Mouse (Mus musculus) left cerebral cortex, adult 9 months (tissue): ENCODE measurements around the gene Cela3a.
"Not testable (repeated sequence)": the region's sequence is repeated elsewhere in the genome, so short reads cannot be mapped to it uniquely, and the experiment has no call there.

Source experiments
- DNase-seq, 2 experiments: peaks; one replicate each; pipeline ENCODE4 v3.0.0; 2022; ENCODE audit warnings: low spot score in 2 of 2

The Cela3a gene

GRCm38 (mm10) chr4:137409691-137410090 is at the start of gene Cela3a:
Gene Cela3a, minus strand, starts transcription at chr4:137409791.
- DNase-seq, result no peak

- DNase-seq, result no peak
Observed at GRCm38 (mm10) chr4:137458861-137459260, 49.3 kb upstream of the Cela3a start.

GRCm38 (mm10) chr4:137458310-137458709 is 48.7 kb upstream of the Cela3a start:
- DNase-seq, result no peak

- DNase-seq, result no peak
Observed at GRCm38 (mm10) chr4:137457292-137457691, 47.7 kb upstream of the Cela3a start.

GRCm38 (mm10) chr4:137456581-137456980 is 47.0 kb upstream of the Cela3a start:
- no peak for DNase-seq

GRCm38 (mm10) chr4:137454582-137454981 is 45.0 kb upstream of the Cela3a start:
- DNase-seq, result no peak

- no peak for DNase-seq
Observed at GRCm38 (mm10) chr4:137453234-137453767, 43.7 kb upstream of the Cela3a start, which contains the start of gene 1700013G24Rik. Gene 1700013G24Rik, plus strand, starts transcription at chr4:137453284.

GRCm38 (mm10) chr4:137452190-137452589 is 42.6 kb upstream of the Cela3a start:
- no peak for DNase-seq

- no peak for DNase-seq
Observed at GRCm38 (mm10) chr4:137449715-137450114, 40.1 kb upstream of the Cela3a start.

- no peak for DNase-seq
Observed at GRCm38 (mm10) chr4:137449132-137449531, 39.5 kb upstream of the Cela3a start.

- no peak for DNase-seq
Observed at GRCm38 (mm10) chr4:137448641-137449040, 39.0 kb upstream of the Cela3a start.

GRCm38 (mm10) chr4:137448197-137448596 is 38.6 kb upstream of the Cela3a start:
- DNase-seq, result no peak

- no peak for DNase-seq
Observed at GRCm38 (mm10) chr4:137447363-137448196, 38.0 kb upstream of the Cela3a start.

GRCm38 (mm10) chr4:137445881-137446280 is 36.3 kb upstream of the Cela3a start:
- DNase-seq, result no peak

- DNase-seq, result peak in 1 of 2 experiments; percentile 74
Observed at GRCm38 (mm10) chr4:137443625-137444024, 34.0 kb upstream of the Cela3a start.

- DNase-seq, result no peak
Observed at GRCm38 (mm10) chr4:137441332-137441731, 31.7 kb upstream of the Cela3a start.

- DNase-seq, result no peak
Observed at GRCm38 (mm10) chr4:137438842-137439241, 29.3 kb upstream of the Cela3a start.

GRCm38 (mm10) chr4:137436979-137437669 is 27.5 kb upstream of the Cela3a start:
- peak in 1 of 2 experiments; percentile 17 for DNase-seq

- not testable (repeated sequence) for DNase-seq
Observed at GRCm38 (mm10) chr4:137432700-137433550, 23.3 kb upstream of the Cela3a start.

- DNase-seq, result no peak
Observed at GRCm38 (mm10) chr4:137430502-137430901, 20.9 kb upstream of the Cela3a start, which contains the start of gene Cela3b. Gene Cela3b, minus strand, starts transcription at chr4:137430540.
